Mouse (Mus musculus): ENCODE data around the gene Gabrg3. TPM values are rescaled to one million over a fixed set of nuclear protein-coding genes. Genes with fewer than 3 reads are reported as not detected.

Gabrg3 gene
- polyA plus RNA-seq, 1 experiment = 0.06 TPM

DNA sequence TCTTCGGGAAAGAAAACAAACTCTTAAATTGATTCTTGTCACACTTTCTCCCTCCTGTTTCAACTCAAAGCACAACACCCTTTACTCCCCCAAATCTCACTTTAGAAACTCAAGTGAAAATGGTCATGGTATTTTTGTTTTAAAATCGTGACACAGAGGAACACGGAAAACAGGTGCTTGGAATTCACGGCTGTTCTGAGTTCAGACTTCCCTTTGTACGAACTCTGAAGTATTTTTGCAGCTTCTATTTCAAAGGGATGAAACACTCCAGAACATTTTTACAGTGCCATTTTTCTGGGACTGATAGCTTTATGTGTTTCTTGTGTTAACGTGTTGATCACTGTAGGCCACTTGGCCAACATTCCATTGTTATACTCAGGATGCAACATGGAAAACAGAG, 561.5 kb downstream of the Gabrg3 start:
- WGBS = 74% methylated on average over 6 of the region's 6 CpGs
- no peak for DNase-seq (ENCODE audit: low read depth, low spot score)

DNA sequence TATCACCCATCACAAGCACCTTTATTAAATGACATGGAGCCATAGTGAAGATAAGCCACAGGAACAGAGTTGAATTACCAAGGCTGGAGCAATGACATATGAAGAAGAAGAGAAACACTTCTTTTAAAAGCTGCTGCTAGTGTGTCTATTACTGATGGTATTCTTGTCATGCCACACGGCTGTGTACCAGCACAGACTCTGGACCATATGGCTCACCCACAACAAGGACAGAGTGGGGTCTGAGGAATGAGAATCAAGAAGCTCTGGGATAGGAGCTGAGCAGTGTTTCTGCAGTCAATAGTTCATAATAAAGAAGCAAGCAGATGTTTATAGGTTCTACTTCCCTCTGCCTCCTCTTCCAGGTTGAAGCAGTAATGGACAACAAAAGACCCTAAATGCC, 585.1 kb downstream of the Gabrg3 start:
- WGBS = 79% methylated on average over 1 of the region's 1 CpGs
- no peak for DNase-seq (ENCODE audit: low read depth, low spot score)

DNA sequence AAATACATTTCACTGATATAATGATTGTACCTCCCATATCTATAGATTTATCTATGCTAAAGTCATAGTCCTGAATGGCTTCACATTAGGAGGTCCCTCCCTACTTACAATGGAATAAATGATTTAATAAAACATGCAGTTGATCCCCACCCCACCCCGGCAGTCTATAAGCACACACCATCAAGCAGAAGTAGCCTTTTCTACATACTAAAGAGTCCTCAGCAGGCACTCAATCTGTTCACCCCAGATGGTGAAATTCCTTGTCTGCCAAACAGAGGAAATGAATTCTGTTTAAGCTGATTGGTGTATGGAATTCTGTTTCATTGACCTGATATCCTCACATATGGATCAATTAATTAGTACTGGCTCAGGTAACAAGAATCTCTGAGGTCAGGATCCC, 607.9 kb downstream of the Gabrg3 start:
- 94% methylated on average over 1 of the region's 1 CpGs for WGBS
- no peak for DNase-seq (ENCODE audit: low read depth, low spot score)

DNA sequence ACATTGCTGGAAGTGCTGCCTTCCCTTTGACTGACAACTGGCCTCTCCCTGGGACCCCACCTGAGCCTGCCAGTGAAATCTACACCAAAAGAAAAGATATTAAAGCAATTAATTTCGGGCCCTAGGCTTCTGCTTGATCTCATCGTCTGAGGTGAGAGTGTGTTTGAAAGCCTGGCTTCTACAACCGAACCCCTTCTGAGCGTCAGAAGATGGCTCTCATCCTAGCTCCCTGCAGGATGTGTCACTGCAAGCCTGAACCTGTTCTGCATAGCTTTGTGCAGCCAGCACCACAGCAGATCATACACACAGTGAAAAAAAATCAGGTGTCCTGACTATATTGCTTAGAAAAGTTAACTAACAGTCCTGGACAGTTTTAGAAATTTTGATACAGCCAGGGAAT, 618.8 kb downstream of the Gabrg3 start:
- WGBS = 61% methylated on average over 4 of the region's 4 CpGs

DNA sequence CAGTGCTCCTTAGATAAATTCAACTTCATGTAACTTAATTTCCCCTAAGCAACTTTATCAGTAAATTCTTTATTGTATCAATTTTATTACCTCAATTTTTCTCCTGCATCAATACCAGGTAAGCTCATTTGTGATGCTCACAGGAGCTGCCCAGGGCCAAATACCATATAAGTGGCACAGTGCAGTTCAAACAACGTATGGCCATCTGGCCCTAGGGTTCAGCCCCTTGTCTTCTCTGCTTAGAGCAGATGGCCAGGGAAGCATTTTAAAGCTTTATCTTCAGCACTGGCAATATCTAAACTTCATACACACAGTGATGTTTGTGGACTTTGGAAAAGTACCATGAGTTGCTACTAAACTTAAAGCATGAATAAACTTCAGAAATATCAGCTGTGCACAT, 619.2 kb downstream of the Gabrg3 start:
- DNase-seq (ENCODE audit: low read depth, low spot score) = no peak
- 54% methylated on average over 1 of the region's 1 CpGs for WGBS

More for the DNA sequence above, 618.8 kb downstream of the Gabrg3 start:
- no peak for DNase-seq (ENCODE audit: low read depth, low spot score)

DNA sequence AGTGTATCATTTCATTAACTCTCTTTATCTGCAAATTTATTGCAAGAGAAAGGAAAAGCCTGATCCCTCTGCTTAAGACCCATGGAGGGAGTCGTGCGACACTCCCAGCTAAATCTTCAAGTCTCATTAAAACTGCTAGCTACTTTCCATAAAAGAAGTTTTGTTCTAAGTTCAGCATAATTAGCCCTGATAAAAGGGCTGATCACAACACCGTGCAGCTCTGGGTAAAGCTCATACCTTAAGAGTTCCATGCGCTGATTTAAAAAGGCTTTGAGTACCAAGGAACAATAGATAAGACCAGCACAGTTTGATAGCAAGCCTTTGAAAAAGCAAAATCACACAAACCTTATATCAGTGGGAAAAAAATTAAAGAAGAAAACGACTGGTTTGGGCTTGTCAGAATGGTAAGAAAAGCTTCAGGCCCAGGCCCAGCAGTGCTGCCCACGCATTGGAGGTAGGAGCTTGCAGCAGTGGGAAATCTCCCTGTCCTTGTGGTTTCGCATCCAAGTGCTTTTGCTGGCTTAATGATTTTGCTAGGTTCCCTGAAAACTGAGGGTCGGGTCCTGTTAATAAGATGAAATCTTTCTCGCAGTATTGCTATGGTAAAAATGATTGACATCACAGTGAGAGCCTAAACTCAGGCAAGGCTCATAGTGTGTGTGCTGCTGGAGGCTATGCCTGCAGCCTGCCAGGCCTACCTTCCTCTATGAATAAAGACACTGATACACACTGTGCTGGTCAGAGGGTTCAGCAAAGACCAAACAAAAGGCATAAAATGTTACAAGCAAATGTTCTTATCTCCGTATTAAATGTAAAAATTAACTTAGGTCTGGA, 621.2 kb downstream of the Gabrg3 start:
- DNase-seq (ENCODE audit: low read depth, low spot score) = no peak
- WGBS = 80% methylated on average over 10 of the region's 10 CpGs

DNA sequence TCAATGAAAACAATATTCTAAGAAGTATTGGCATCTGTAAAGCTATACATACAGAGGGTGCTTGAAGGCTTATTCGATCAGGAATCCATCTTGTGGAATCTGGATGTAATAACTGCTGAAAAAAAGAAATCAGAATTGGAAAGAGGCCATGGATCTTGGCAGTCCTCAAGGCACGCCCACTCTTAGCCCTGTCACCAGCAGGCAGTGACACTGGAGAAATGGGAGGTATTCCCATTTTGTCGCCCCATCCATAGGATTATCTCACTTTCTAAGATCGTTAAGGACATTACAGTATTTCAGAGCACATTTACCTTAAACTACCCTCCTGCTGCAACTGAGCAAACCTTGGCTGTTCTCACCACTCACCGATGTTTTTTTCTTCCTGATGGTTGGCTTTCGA, 657.8 kb downstream of the Gabrg3 start:
- no peak for DNase-seq (ENCODE audit: low read depth, low spot score)
- 79% methylated on average over 6 of the region's 6 CpGs for WGBS

Other genes starting within 250 kb of the Gabrg3 start
- 0.14 and 0.21 TPM in 2 replicates for gene Gabrb3, start 32.5 kb upstream of the Gabrg3 start, polyA plus RNA-seq (2012; rRNA removed)
- gene Gabra5, start 122.9 kb upstream of the Gabrg3 start, polyA plus RNA-seq (2012; rRNA removed) = not detected in 2 replicates